Mouse (Mus musculus) limb, embryonic 12.5 days (tissue): Measurements from ENCODE around the gene Gtf2a2. TPM values are rescaled to one million over a fixed set of nuclear protein-coding genes. Genes with fewer than 3 reads are reported as not detected.

ENCODE experiments used
- ATAC-seq: fragments of 200-750 bp; cut with Nextera tagmentation; 2 replicates; pipeline ENCODE4 v1.8.0; 2017; ENCODE audit warnings: low read depth, moderate TSS enrichment; ENCODE audit not compliant: insufficient number of reproducible peaks, insufficient read depth, low FRiP score, low TSS enrichment
- H3K27ac ChIP-seq: fragments of 300-500 bp; sonication (generic); 2 replicates; pipeline ENCODE4 v1.5.1; 2016; ENCODE audit warnings: mild to moderate bottlenecking, moderate library complexity
- H3K27me3 ChIP-seq: fragments of 300-500 bp; sonication (generic); 2 replicates; pipeline ENCODE4 v1.6.1; 2016; ENCODE audit warnings: mild to moderate bottlenecking, moderate library complexity
- H3K36me3 ChIP-seq: fragments of 300-500 bp; sonication (generic); 2 replicates; pipeline ENCODE4 v1.6.1; 2016; ENCODE audit warnings: mild to moderate bottlenecking, moderate library complexity
- H3K4me1 ChIP-seq: fragments of 300-500 bp; sonication (generic); replicated peaks from 2 replicates; pipeline ENCODE4 v1.6.1; 2016
- H3K4me2 ChIP-seq: fragments of 300-500 bp; sonication (generic); 2 replicates; pipeline ENCODE4 v1.6.1; 2016; ENCODE audit warnings: mild to moderate bottlenecking, moderate library complexity
- H3K4me3 ChIP-seq: fragments of 300-500 bp; sonication (generic); replicated peaks from 2 replicates; pipeline ENCODE4 v1.5.1; 2016; ENCODE audit warnings: mild to moderate bottlenecking
- H3K9ac ChIP-seq: fragments of 300-500 bp; sonication (generic); replicated peaks from 2 replicates; pipeline ENCODE4 v1.6.1; 2016; ENCODE audit warnings: mild to moderate bottlenecking, moderate library complexity
- H3K9me3 ChIP-seq: fragments of 300-500 bp; sonication (generic); 2 replicates; pipeline ENCODE4 v1.6.1; 2016; ENCODE audit warnings: mild to moderate bottlenecking, moderate library complexity
- WGBS: fragments of 180-500 bp; shearing (Covaris S2); methylation state at CpG from one replicate; pipeline ENCODE4 v1.1.7; 2016; 5-methylcytosine and 5-hydroxymethylcytosine counted together
- polyA plus RNA-seq: library from polyadenylated mRNA; unstranded; fragments of >200 nt; fragmentation: Nextera tagmentation; extraction: Ambion mirVana; gene quantifications from 2 replicates; pipeline ENCODE4 v1.2.1, GENCODE M21; 2016

Gtf2a2 gene
- 213 TPM in 2 replicates for polyA plus RNA-seq

DNA sequence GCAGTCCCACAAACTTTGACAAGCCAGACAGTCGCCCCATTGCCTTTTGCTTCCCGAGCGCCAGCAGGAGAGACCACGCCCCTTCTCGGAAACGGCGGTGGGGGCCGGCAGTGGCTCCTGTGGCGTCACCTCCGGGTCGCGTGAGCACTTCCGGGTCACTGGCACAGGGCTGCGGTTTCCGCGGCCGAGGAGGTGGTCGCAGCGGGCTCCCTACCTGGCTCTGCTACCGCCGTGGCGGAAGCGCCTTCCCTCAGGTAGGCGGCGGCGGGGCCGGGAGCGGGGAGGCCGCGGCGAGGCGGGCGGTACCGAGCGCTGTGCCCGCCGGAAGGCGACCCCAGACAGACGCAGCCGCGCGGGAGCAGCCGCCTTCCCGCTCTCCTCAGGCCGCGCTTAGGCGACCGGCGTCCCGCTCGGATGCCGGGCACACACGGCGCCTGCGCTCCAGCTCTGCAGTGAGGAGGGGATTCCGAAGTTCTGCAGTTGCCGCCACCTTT is at the start of gene Gtf2a2:
Gene Gtf2a2 (plus strand): TSS at position 143 of the 494 bp plus-strand sequence.
- peak within 1 kb of the TSS; percentile 96 for H3K27ac ChIP-seq
- peaks cover 8% of the 10 kb centered on the region for H3K4me1 ChIP-seq
- H3K9ac ChIP-seq = peak within 1 kb of the TSS; percentile 90
- peak within 1 kb of the TSS; percentile 82 for H3K4me3 ChIP-seq
- WGBS = under 1% methylated on average over 57 of the region's 57 CpGs
- no peaks in the 10 kb centered on the region for H3K27me3 ChIP-seq
- H3K36me3 ChIP-seq = peaks cover 42% of the 10 kb centered on the region
- H3K9me3 ChIP-seq = no peaks in the 10 kb centered on the region
- peak within 1 kb of the TSS; percentile 65 for H3K4me2 ChIP-seq
- peak; percentile 96 for ATAC-seq

DNA sequence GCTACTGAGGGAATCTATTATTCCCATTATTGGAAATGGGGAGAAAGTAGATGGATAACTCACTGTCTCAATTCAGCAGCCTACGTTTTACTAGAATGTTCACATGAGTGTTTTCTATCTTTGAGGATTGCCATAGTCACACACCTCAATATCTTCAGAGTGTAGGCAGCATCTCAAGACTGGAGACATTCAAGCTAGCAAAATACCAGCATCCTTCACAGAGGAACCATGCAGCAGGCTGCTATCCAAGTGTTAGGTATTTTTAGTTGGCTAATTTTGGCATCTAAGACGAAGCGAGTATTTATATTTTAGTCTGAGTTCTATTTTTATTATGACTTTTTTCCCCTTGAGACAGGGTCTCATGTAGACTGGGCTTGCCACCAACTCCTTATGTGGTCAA is 48.0 kb upstream of the Gtf2a2 start:
- Histone ChIP-seq H3K9ac (no peak overlapping the region), H3K27ac (no peak overlapping the region), H3K9me3 (no peaks in the 10 kb centered on the region; the same call in 1 of the 2 replicates), H3K36me3 (no peaks in the 10 kb centered on the region), H3K4me2 (no peak overlapping the region), H3K4me3 (no peak overlapping the region), H3K4me1 (no peaks in the 10 kb centered on the region), H3K27me3 (no peaks in the 10 kb centered on the region)
- 85% methylated on average over 3 of the region's 3 CpGs for WGBS
- ATAC-seq = no peak

DNA sequence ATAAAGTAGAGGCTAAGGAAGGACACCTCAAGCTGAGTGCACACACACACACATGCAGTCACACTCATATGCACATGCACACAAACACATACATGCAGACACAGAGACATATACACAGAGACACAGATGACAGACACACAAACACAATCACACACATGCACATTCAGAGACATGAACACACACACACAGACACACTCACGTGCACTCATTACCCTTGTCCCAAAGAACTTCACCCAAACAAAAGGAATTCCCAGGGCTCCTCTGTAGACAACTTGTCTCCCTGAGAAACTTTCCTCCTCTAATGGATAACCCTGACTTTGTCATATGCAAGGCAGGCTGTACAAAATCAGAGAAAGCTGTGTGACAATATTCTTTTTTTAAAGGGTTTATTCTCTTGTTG is 26.8 kb upstream of the Gtf2a2 start:
- Histone ChIP-seq H3K36me3 (no peaks in the 10 kb centered on the region), H3K9ac (no peak overlapping the region), H3K4me3 (no peak overlapping the region), H3K4me1 (peaks cover 2% of the 10 kb centered on the region), H3K4me2 (no peak overlapping the region), H3K27me3 (no peaks in the 10 kb centered on the region), H3K27ac (no peak overlapping the region), H3K9me3 (no peaks in the 10 kb centered on the region)
- ATAC-seq = no peak
- 87% methylated on average over 1 of the region's 1 CpGs for WGBS

DNA sequence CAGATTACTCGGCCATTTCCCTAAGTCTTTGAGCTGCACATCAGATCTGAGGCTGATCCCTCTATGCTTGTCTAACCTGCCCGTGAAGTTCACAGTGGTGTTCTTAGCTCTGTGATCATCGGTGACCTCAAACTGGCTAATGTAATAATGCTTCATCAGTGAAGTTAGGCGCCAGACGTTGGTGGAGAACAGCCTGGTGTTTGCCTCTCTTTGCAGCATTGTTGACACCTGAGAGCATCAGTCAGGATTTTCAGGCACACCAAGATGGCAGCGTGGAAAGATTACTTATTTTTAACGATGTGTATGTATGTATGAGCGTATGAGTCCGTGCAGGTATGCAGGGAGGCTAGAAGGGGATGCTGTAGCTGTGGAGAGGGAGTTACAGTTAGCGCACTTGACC is 26.3 kb upstream of the Gtf2a2 start:
- Histone ChIP-seq H3K9ac (no peak overlapping the region), H3K4me1 (peaks cover 8% of the 10 kb centered on the region), H3K9me3 (no peaks in the 10 kb centered on the region), H3K27ac (no peak overlapping the region), H3K4me3 (no peak overlapping the region), H3K4me2 (no peak overlapping the region), H3K27me3 (no peaks in the 10 kb centered on the region), H3K36me3 (no peaks in the 10 kb centered on the region)
- no peak for ATAC-seq
- WGBS = 74% methylated on average over 10 of the region's 10 CpGs

DNA sequence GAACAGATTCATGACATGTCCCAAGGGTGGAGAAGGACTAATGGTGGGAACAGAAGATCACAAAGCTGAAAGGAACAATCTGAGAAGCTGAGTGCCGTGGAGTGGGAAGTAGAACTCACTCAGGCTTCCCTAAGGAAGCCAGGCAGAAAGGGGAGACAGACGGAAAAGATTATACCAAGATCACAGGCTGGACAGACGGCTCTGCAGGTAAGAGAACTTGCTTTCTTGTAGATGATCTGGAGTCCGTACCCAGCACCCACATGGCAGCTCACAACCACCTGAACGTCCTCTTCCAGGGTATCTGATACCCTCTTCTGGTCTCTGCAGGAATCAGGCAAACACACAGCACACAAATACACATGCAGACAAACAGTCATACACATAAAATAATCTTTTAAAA is 25.8 kb upstream of the Gtf2a2 start:
- no peak overlapping the region for H3K4me2 ChIP-seq
- no peak overlapping the region for H3K4me3 ChIP-seq
- ATAC-seq = no peak
- 79% methylated on average over 5 of the region's 5 CpGs for WGBS
- no peak overlapping the region for H3K9ac ChIP-seq
- no peak overlapping the region for H3K27ac ChIP-seq
- no peaks in the 10 kb centered on the region for H3K9me3 ChIP-seq
- peaks cover 11% of the 10 kb centered on the region for H3K4me1 ChIP-seq
- H3K36me3 ChIP-seq = peaks cover under 1% of the 10 kb centered on the region
- no peaks in the 10 kb centered on the region for H3K27me3 ChIP-seq

DNA sequence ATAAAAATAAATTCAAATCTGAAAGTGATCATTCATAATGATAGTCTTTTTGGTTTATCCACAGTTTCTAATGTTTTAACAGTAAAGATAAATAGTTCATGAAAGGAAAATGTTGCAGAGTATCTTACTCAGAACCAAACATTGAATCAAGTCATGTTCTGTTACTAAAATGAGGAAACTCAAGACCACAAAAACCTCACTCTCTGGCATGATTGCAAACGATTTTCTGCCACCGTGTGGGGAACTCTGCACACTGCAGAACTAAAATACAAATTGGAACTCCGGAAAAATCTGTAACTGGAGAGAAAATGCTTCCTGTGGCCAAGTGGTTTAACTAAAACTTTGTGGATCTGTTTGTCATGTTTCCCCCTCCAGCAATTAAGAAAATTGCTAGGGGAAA is 24.8 kb upstream of the Gtf2a2 start:
- H3K27me3 ChIP-seq = no peaks in the 10 kb centered on the region
- no peak for ATAC-seq
- no peak overlapping the region for H3K4me3 ChIP-seq
- H3K4me2 ChIP-seq = no peak overlapping the region
- WGBS = 1% methylated on average over 3 of the region's 3 CpGs
- H3K9ac ChIP-seq = no peak overlapping the region
- peaks cover 18% of the 10 kb centered on the region for H3K4me1 ChIP-seq
- no peak overlapping the region for H3K27ac ChIP-seq
- peaks cover 9% of the 10 kb centered on the region for H3K36me3 ChIP-seq
- H3K9me3 ChIP-seq = no peaks in the 10 kb centered on the region

DNA sequence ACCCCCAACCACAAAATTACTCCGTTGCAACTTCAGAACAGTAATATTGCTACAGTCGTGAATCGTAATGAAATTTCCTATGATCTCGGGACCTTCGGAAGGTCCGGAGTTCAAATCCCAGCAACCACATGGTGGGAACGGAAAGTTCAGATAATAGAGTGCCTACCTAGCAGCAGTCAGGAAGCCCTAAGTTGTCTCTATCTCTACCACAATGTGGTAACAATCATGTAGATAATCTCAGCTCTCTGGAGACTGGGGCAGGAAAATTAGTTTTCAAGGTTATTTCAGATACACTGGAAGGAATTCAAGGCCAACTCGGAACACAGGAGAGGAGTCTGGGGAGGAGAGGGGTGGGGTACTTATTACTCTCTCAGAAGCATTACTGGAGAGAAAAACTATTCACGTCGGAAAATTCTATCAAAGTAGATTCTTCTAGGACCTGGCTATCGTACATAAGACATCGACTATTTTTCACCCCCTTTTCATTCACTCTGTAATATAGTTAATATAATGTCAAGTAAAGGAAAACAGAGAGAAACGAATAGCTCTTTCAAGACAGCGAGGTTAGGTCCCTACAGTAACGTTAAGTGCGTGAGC is 23.5 kb upstream of the Gtf2a2 start:
- Histone ChIP-seq H3K4me3 (peak overlapping the region; percentile 99), H3K4me2 (peak overlapping the region; percentile 71), H3K9ac (peak overlapping the region; percentile 99; the same call in 1 of the 2 replicates), H3K4me1 (peaks cover 18% of the 10 kb centered on the region), H3K27me3 (no peaks in the 10 kb centered on the region), H3K9me3 (no peaks in the 10 kb centered on the region), H3K27ac (peak overlapping the region; percentile 96), H3K36me3 (peaks cover 9% of the 10 kb centered on the region)
- 39% methylated on average over 16 of the region's 16 CpGs for WGBS
- ATAC-seq = no peak

DNA sequence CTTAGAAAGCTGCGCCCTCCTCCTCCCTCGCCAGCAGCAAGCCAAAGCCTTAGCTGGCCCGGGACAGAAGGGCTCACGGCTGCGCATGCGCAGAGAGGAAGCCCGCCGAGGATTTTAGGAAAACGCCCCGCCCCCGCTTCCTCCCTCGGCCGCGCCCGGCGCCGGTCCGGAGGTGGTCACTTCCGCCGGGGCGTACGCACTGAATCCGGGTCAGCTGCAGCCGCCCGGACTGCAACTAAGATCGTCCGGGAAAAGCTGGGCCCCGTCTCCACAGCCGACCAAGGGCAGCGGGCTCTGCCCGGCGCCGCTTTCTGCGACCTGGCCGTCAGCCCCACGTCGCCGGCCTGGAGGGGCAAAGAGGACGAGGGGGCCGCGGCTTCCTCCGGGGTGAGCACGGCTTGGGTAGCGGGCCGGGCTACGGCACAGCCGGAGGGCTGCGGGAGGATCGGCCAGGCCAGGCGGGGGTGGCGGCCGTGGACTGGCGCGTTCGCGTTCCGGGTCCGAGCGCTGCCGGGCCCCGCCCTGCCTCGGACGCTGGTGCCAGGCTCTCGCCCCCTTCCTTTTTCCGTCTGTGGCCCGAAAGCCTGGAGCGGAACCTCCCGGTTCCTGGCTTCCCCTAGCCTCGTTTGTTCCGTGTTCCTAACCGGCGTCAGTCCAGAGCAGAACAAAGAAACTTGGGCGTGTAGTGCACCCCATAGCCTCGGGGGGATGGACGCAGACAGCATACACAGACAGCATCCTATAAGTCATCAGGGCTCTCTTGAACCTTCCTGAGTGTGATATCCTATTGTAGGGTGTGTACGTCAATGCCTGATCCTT is 22.8 kb upstream of the Gtf2a2 start, which contains the start of gene Bnip2:
Gene Bnip2 (plus strand): TSS at position 164 of the 819 bp plus-strand sequence.
- Histone ChIP-seq H3K4me1 (peaks cover 18% of the 10 kb centered on the region), H3K27ac (peak within 1 kb of the TSS; percentile 96), H3K4me3 (peak within 1 kb of the TSS; percentile 99), H3K27me3 (no peaks in the 10 kb centered on the region), H3K9me3 (no peaks in the 10 kb centered on the region), H3K9ac (peak within 1 kb of the TSS; percentile 99), H3K36me3 (peaks cover 9% of the 10 kb centered on the region), H3K4me2 (peak within 1 kb of the TSS; percentile 71)
- peak; percentile 94 for ATAC-seq
- WGBS = under 1% methylated on average over 75 of the region's 76 CpGs

DNA sequence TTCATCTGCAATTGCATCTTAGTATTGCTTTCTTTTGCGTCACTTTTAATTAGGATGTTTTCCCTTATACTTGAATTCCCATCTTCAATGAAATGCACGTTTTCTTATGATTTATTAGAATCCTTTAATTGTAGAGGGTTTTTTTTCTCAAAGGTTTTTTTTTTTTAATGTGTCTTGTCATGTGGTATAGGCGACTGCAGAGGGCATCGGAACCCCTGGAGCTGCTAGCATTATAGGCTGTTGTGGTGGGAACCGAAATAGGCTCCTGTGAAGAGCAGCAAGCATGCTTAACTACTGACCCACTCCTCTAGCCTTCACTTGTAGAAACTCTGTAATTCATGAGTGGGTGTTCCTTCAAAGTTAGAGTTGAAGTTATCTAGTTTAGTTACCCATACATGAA is 22.0 kb upstream of the Gtf2a2 start:
- no peak overlapping the region for H3K27ac ChIP-seq
- H3K4me1 ChIP-seq = peaks cover 18% of the 10 kb centered on the region
- peak overlapping the region; percentile 99 for H3K4me3 ChIP-seq
- H3K4me2 ChIP-seq = peak overlapping the region; percentile 71
- WGBS = 14% methylated on average over 5 of the region's 5 CpGs
- ATAC-seq = no peak
- peaks cover 18% of the 10 kb centered on the region for H3K36me3 ChIP-seq
- no peaks in the 10 kb centered on the region for H3K9me3 ChIP-seq
- H3K27me3 ChIP-seq = no peaks in the 10 kb centered on the region
- peak overlapping the region; percentile 99 for H3K9ac ChIP-seq

DNA sequence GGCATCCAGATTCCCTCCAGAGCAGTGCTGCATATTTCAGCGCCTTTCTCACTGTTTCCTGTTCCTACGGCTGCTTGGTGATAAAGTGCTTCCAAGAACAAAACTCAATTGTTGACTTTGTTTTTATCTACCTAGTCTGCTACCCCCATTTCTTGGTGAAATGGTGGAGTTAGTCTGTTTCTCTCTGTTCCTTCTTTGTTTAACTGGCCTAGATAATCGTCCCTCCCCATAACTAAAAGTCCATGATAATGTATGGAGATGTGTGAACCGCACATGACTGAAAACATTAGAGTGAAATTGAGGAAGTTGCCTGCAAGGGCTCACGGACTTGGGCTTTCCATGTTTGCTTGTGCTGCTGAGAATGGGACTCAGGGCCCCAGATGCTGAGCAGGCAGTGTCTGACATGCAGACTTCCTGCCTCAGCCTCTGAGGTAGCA is 19.5 kb upstream of the Gtf2a2 start:
- Histone ChIP-seq H3K27ac (no peak overlapping the region), H3K4me3 (no peak overlapping the region), H3K27me3 (no peaks in the 10 kb centered on the region), H3K4me1 (peaks cover 18% of the 10 kb centered on the region), H3K4me2 (no peak overlapping the region), H3K9me3 (no peaks in the 10 kb centered on the region), H3K36me3 (peaks cover 38% of the 10 kb centered on the region), H3K9ac (no peak overlapping the region)
- WGBS = 79% methylated on average over 5 of the region's 5 CpGs
- ATAC-seq = no peak

DNA sequence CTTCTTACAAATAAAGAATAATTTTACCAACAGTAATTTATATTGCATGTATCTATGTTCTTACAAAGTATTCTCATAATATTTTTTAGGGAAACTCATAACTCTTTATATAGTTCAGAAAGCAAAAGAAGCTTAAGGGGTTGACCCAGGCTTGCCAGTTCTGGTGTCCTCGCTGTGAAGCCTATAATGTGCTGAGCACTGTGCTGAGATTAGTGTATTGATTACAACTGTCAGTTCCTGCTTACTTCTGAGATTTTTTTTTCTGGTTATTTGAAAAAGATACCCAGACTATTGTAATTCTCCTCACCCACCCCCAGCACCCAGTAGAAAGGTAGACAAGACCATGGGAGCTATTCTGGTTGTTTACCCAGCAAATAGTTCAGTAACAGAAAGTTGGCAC is 18.9 kb upstream of the Gtf2a2 start:
- 91% methylated on average over 1 of the region's 1 CpGs for WGBS
- Histone ChIP-seq H3K27ac (no peak overlapping the region), H3K4me1 (peaks cover 18% of the 10 kb centered on the region), H3K4me2 (no peak overlapping the region), H3K9ac (no peak overlapping the region), H3K36me3 (peaks cover 44% of the 10 kb centered on the region), H3K4me3 (no peak overlapping the region), H3K27me3 (no peaks in the 10 kb centered on the region), H3K9me3 (no peaks in the 10 kb centered on the region)
- ATAC-seq = no peak
